Mouse (Mus musculus) spleen, adult 2 months (tissue): ENCODE measurements around the gene Stradb.

Experiments
- CTCF ChIP-seq: fragments of 200-500 bp; IDR thresholded peaks from 2 replicates; pipeline ENCODE4 v1.5.1; 2011; ENCODE audit warnings: mild to moderate bottlenecking, inconsistent platforms; ENCODE audit not compliant: insufficient read depth, insufficient read length, insufficient replicate concordance; ENCODE audit errors: extremely low read depth
- POLR2A ChIP-seq: fragments of 200-500 bp; IDR thresholded peaks from 2 replicates; pipeline ENCODE4 v1.6.1; 2011; ENCODE audit warnings: low read depth, low read length, inconsistent platforms

DNA sequence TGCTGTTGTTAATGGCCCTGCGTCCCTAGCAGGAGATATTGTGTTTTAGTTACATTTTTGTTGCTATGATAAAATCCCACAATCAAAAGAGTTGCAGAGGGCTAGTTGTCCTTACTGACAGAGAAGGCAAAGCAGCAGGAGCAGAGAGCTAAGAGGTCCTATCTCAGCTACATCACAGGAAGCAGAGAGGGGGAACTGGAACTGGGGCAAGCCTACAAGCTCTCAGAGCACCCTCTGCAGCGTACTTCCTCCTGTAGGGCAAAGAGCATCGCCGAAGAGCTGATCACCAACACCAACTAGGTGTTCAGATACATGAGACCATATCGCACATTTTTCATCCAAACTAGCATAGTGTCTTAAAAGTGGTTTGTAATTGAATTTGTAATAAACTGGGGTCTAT, 22.0 kb downstream of the Stradb start:
- no peak for TF ChIP-seq CTCF
- TF ChIP-seq POLR2A = no peak
